Mouse (Mus musculus): Measurements from ENCODE around the gene Bahd1.
A peak's percentile ranks its signal among the peaks of the same experiment; 100 is the strongest.

Bahd1 gene

GRCm38 (mm10) chr2:118899981-118900825, at the start of gene Bahd1:
Gene Bahd1 (plus strand): TSS chr2:118900377.
- peak; percentile 64 for DNase-seq

DNA sequence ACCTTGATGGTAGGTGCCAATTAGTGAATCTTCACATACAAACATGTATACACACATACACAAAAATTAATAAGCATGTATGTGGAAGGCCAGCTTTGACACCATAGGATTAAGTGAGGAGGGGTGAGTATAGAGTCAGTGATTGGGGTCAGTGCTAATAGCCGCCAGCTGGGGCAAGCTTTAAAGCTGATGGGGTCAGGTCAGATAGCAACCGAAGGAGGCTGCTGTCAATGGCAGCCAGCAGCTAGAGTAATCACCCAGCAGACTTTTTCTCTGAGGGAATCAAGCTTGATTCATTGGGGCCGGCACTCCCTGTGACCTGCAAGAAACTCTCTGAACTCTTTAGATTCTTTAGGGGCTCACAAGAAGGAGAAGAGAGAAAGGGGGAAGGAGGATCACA, 48.4 kb upstream of the Bahd1 start:
- no peak for DNase-seq

DNA sequence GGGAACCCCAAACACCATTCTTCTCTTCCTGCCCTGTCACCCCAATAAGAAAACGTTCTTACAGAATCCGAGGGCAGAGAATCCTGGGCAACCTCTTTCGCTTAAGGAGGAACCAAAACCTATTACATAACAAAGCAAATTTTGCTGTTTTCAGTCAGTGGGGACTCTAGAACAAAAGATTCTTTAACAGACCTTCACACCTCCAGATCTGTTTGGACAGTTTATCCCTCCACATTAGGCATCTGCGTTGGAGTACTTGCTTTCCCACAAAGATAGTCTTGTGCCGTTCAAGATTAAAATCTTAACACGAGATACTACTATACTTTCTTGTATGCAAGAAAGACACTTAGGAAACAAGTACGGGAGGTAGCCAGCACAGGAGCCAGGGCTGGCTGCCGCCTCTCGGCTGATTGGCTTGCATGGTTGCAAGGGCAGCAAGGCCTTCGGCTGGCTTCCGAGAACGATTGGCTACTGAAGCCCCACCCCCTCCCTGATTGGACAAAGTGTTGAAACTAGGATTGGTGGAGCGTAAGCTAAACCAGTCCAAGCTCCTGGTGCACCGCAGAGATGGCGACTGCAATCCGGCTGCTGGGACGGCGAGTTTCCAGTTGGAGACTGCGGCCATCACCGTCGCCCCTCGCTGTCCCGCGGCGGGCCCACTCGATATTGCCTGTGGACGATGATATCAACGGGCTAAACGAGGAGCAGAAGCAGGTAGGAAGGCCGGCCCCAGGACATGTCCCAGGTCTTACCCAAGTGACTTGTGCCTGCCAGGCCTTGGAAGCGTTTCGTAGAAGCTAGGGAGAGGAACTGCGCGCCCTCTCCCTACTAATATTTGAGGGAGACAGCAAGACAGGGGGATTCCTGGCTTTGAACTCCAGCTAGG, 38.5 kb upstream of the Bahd1 start, which contains the start of gene Ivd:
Gene Ivd, plus strand, starts transcription at position 501 of the 886 bp plus-strand sequence.
- peak; percentile 95 for DNase-seq

DNA sequence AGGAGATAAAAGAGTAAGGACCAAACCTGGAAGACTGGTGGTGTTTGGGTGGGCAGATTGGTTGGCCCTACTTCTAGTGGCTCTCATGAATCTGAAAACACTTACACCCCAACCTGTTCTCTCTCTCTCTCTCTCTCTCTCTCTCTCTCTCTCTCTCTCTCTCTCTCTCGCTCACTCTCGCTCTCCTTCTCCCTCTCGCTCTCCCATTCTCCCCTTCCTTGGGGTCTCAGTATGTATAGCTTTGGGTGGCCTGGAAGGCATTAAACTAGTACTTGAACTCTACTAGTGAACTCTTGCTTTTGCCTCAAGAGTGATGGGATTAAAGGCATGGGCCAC, 37.9 kb upstream of the Bahd1 start:
- no peak for DNase-seq

GRCm38 (mm10) chr2:118870601-118871000, 29.6 kb upstream of the Bahd1 start:
- DNase-seq: no peak

DNA sequence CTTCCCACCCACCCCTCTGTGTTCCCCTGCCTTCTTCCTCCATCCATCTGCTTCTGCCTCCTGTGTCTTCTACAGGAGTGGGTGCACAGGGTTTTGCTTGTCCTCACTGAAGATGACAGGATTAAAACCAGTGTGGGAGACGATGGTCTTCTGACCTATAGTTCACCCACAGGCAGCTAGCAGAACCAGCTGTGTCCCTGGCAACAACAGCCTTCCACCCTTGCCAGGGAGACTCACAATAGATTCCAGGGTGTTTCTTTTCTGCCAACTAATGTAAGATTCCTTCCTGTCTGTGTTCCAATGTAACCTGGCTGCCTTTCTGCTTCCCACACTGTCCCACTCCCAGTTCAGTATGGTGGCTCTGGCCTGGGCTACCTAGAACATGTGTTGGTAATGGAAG, 29.1 kb upstream of the Bahd1 start:
- DNase-seq: no peak

- no peak for DNase-seq
Measured at GRCm38 (mm10) chr2:118873018-118873417, 27.2 kb upstream of the Bahd1 start.

DNA sequence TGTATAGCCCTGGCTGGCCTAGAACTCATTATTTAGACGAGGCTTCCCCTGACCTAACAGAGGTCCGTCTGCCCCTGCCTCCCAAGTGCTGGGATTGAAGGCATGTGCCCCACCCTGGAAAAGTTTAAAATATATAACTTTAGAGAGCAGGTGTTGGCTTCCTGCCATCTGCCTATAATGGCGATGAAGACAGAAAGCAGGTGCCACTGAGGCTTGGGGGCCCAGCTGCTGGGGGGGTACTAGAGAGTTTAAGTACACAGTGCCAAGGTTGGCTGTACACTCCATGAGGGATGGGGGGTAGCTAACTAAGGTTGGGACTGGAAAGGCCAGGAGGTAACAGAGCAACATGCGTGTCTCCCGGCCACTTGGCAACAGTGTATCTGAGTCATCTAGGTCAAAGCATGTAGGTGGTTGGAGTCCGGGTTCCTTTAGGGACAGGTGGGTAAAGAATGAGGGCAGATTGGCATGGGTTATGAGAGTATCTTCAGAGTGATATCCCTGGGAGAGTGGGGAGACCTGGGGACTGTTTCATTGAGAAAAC, 26.2 kb upstream of the Bahd1 start:
- DNase-seq: no peak

DNA sequence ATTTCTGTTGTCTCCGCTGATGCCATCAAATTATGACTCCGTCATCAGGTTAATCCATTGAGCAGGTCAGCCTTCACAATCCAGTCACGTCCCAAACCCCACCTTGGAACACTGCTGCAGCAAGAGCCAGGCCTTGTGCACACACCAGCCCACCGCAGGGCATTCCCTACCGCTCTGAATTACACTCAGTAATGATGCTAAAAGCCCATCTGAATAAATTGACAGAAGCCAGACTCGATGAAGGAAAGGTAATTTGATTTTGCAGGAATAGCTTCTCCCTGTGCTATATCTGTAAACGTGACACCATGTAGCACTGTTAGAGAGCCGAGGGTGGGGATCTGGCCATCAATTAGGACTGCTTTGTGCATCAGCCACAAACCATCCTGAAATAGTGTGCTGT, 24.9 kb upstream of the Bahd1 start:
- DNase-seq: no peak

DNA sequence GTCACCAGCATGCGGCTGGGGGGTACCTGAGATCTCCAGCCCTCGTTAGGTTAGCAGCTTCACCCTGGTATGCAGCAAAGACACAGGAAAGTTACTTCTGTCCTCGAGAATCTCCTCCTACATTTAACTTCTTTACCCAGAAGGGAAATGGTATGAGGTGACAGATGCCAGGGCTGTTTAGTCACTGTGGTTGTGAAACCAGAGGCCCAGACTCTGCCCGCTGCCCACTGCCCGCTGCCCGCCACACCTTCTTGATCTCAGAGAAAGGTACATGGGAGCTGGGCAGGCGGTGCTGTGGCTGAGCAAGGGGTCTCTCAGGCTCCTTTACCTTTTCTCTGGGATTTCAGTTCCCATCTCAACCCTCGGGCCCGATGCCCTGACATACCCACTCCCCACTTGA, 23.7 kb upstream of the Bahd1 start:
- no peak for DNase-seq

GRCm38 (mm10) chr2:118881019-118881418, 19.2 kb upstream of the Bahd1 start:
- DNase-seq: peak; percentile 31

DNA sequence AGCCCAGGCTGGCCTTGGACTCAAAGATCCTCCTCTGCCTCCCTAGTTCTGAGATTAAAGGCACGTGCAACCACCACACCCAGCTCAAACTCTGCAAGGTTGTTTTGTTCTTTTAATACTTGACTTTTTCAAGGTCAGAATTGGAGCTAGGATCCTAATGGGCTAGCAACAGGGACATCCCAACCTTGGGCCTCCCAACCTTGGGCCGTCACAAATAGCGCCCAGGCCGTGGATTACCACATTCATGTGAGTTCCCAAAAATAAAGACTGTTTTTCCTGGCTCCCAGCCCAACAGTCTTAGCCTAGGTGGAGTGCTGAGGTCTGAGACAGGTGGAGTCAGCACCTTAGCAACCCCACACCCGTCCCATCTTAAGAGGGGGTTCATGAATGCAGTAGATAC, 18.2 kb upstream of the Bahd1 start:
- DNase-seq: no peak

- peak; percentile 92 for DNase-seq
Measured at GRCm38 (mm10) chr2:118882840-118883679, 17.1 kb upstream of the Bahd1 start.

- no peak for DNase-seq
Measured at GRCm38 (mm10) chr2:118887440-118887839, 12.7 kb upstream of the Bahd1 start.

DNA sequence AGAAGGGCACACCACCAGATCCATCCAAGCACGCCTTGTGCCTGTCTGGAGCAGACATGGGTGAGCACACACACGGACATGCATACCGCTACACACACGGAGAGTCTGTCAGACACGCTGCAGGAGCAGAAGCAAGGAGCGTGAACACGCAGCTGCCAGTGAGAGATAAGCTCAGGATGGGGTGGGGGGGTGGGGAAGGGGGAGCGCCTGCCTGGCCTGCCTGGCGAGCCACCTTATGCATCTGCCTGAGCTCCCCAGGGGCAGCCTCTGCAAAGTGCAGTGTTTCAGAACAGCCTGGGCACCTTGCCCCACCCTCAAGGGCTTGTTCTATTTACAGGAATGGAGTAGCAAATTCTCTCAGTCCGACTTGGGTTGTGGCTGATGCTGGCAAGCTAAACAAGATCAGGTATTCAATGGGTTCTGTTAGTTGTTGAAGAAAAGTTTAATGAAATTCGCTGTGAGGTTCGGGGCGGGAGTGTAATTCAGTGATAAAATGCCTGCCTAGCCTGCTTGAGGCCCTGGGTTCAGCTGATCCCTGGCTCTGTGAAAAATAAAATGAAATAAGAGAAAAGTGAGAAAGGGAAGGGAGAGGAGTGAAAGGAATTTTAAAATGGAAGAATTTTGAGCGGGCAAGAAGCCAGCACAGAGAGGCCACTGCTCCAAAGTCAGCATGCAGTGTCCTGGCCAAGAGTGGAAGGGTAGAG, 12.2 kb upstream of the Bahd1 start:
- no peak for DNase-seq

DNA sequence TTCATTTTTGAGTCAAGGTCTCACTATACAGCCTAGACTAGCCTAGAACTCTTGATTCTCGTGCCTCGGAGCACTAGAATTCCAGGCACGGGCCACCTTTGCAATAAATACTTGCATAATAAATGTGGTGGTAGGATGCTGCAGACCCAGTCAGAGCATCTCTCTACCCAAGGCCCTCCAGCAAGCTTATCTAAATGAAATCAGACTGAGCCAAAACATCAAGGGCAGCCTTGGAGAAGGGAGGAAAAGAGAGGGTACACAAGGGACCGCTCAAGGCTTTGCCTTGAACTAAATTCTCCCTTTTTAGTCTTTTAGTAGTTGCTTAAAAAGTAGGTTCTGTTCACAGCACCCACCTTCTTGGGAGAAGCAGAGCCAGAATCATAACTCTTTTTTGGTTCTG, 9.0 kb upstream of the Bahd1 start:
- DNase-seq: no peak

- DNase-seq: peak; percentile 72
Measured at GRCm38 (mm10) chr2:118895990-118896913, 3.9 kb upstream of the Bahd1 start.

DNA sequence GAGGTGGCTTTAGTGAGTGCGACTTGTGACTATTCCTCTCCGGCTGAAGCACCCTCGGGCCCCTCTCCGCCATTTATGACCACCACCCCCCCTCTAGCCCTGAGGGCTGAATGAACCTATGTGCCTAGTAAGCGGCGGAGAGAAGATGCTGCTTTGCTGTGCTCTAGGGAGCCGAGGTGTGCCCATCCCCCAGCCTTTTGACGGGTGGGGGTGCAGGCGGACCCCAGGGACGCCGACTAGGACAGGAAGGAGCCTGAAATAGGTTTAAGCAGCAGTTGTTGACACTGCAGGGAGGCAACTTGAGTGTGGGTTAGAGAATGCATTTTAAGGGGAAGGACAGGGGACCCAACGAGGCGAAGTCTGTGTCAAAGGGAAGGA, 3.3 kb upstream of the Bahd1 start:
- no peak for DNase-seq

- no peak for DNase-seq
Measured at GRCm38 (mm10) chr2:118897392-118897791, 2.8 kb upstream of the Bahd1 start.

- DNase-seq: no peak
Measured at GRCm38 (mm10) chr2:118897808-118898207, 2.4 kb upstream of the Bahd1 start.

DNA sequence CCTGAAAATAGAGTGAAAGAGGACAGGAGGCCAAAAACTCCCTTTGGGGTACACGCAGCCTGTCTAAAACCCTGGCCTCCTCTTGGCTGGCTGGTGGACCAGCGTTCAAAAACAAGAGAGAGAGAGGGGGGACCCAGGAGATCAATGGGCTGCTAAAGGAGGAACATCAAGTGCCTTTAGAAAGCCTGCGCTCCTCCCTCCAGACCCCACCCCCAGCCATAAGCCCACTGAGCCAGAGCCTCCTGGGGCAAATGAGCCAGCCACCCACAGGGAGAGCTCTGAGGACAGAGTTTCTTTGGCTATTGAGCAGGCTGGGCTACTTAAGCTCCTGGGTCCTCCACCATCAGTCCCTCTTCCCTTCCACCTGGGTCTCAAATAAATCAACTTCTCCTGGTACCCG, 1.4 kb upstream of the Bahd1 start:
- DNase-seq: no peak

Data from kidney, postnatal 10 days (tissue).